Mouse (Mus musculus): ENCODE measurements around the gene Gm3233. TPM values are rescaled to one million over a fixed set of nuclear protein-coding genes. Genes with fewer than 3 reads are reported as not detected.

Gm3233 gene
- total RNA-seq (2023) = not detected

GRCm38 (mm10) chr10:77759582-77759981 is at the start of gene Gm3233:
Gm3233 (minus strand) TSS chr10:77759682.

GRCm38 (mm10) chr10:77798921-77799508 is 39.5 kb upstream of the Gm3233 start, which contains the start of gene Gm19668:
Gm19668 (minus strand) TSS chr10:77799133.

GRCm38 (mm10) chr10:77794976-77795375 is 35.5 kb upstream of the Gm3233 start, which contains the start of gene Gm9639:
Gm9639 (minus strand) TSS chr10:77795076.

GRCm38 (mm10) chr10:77787876-77788275 is 28.4 kb upstream of the Gm3233 start, which contains the start of gene Gm7137:
Gm7137 (minus strand) TSS chr10:77788200.

GRCm38 (mm10) chr10:77782442-77782841 is 23.0 kb upstream of the Gm3233 start, which contains the start of gene Gm3250:
Gm3250 (minus strand) TSS chr10:77782542.

GRCm38 (mm10) chr10:77776844-77777243 is 17.4 kb upstream of the Gm3233 start, which contains the start of gene Gm7138:
Gm7138 (minus strand) TSS chr10:77776944.

GRCm38 (mm10) chr10:77771225-77771624 is 11.7 kb upstream of the Gm3233 start, which contains the start of gene Gm3238:
Gm3238 (minus strand) TSS chr10:77771325.

GRCm38 (mm10) chr10:77751254-77751653 is 8.2 kb downstream of the Gm3233 start, which contains the start of gene Gm9736:
Gm9736 (minus strand) TSS chr10:77751354.

GRCm38 (mm10) chr10:77741924-77742688 is 17.4 kb downstream of the Gm3233 start, which contains the start of gene Gm18596:
Gm18596 (minus strand) TSS chr10:77742638.

GRCm38 (mm10) chr10:77726186-77726585 is 33.3 kb downstream of the Gm3233 start, which contains the start of gene Gm10100:
Gm10100 (plus strand) TSS chr10:77726486.

GRCm38 (mm10) chr10:77720299-77720698 is 39.2 kb downstream of the Gm3233 start, which contains the start of gene Krtap12-1:
Krtap12-1 (plus strand) TSS chr10:77720599.

GRCm38 (mm10) chr10:77715507-77715906 is 44.0 kb downstream of the Gm3233 start, which contains the start of gene Gm10142:
Gm10142 (plus strand) TSS chr10:77715807.

GRCm38 (mm10) chr10:77711157-77711556 is 48.3 kb downstream of the Gm3233 start, which contains the start of gene Gm10024:
Gm10024 (plus strand) TSS chr10:77711457.

Other genes starting within 250 kb of the Gm3233 start
- gene Fam207a, start 243.9 kb downstream of the Gm3233 start, total RNA-seq (2023) = 10 to 100 TPM; 28.7 to 31.2 TPM
- 100 to 1,000 TPM; 248 to 305 TPM for gene Itgb2, start 229.4 kb downstream of the Gm3233 start, total RNA-seq (2023)
- 100 to 1,000 TPM; 108 to 116 TPM for gene Pttg1ip, start 178.0 kb downstream of the Gm3233 start, total RNA-seq (2023)
- gene Sumo3, start 153.6 kb downstream of the Gm3233 start, total RNA-seq (2023) = 10 to 100 TPM; 56.8 to 61.8 TPM
- not detected for gene Gm49325, start 153.5 kb downstream of the Gm3233 start, total RNA-seq (2023)
- gene Ube2g2, start 137.4 kb downstream of the Gm3233 start, total RNA-seq (2023) = 10 to 100 TPM; 41.1 to 46.1 TPM
- gene Tspear, start 73.1 kb downstream of the Gm3233 start, total RNA-seq (2023) = 1 to 10 TPM; 1.6 to 3.3 TPM
- gene Gm19402, start 68.9 kb downstream of the Gm3233 start, total RNA-seq (2023) = not detected
- gene Gm9508, start 62.4 kb downstream of the Gm3233 start, total RNA-seq (2023) = not detected
- gene Gm10272, start 53.1 kb downstream of the Gm3233 start, total RNA-seq (2023) = not detected
- not detected for gene Gm10024, start 48.2 kb downstream of the Gm3233 start, total RNA-seq (2023)
- gene Gm10142, start 43.9 kb downstream of the Gm3233 start, total RNA-seq (2023) = not detected
- not detected for gene Krtap12-1, start 39.1 kb downstream of the Gm3233 start, total RNA-seq (2023)
- not detected for gene Gm10100, start 33.2 kb downstream of the Gm3233 start, total RNA-seq (2023)
- not detected for gene Gm18596, start 17.0 kb downstream of the Gm3233 start, total RNA-seq (2023)
- not detected for gene Gm9736, start 8.3 kb downstream of the Gm3233 start, total RNA-seq (2023)
- not detected for gene Gm3238, start 11.6 kb upstream of the Gm3233 start, total RNA-seq (2023)
- not detected for gene Gm7138, start 17.3 kb upstream of the Gm3233 start, total RNA-seq (2023)
- gene Gm3250, start 22.9 kb upstream of the Gm3233 start, total RNA-seq (2023) = not detected
- not detected for gene Gm7137, start 28.5 kb upstream of the Gm3233 start, total RNA-seq (2023)
- not detected for gene Gm9639, start 35.4 kb upstream of the Gm3233 start, total RNA-seq (2023)
- gene Gm19668, start 39.5 kb upstream of the Gm3233 start, total RNA-seq (2023) = not detected
- not detected for gene Gm9507, start 52.2 kb upstream of the Gm3233 start, total RNA-seq (2023)
- not detected for gene Gm2696, start 55.0 kb upstream of the Gm3233 start, total RNA-seq (2023)
- gene Krtap10-4, start 67.4 kb upstream of the Gm3233 start, total RNA-seq (2023) = not detected
- gene Krtap10-10, start 76.3 kb upstream of the Gm3233 start, total RNA-seq (2023) = not detected
- not detected for gene Gm36176, start 87.1 kb upstream of the Gm3233 start, total RNA-seq (2023)
- gene Gm10318, start 93.2 kb upstream of the Gm3233 start, total RNA-seq (2023) = not detected
- not detected for gene Gm3285, start 102.3 kb upstream of the Gm3233 start, total RNA-seq (2023)
- gene Lrrc3, start 142.9 kb upstream of the Gm3233 start, total RNA-seq (2023) = not detected
- 1 to 10 TPM; 2.1 to 2.3 TPM for gene Trpm2, start 210.9 kb upstream of the Gm3233 start, total RNA-seq (2023)
- 10 to 100 TPM in 1 of 2 experiments, 1 to 10 TPM in 1; 5.7 to 11.2 TPM for gene 1810043G02Rik, start 218.8 kb upstream of the Gm3233 start, total RNA-seq (2023)

Data from T-cell, adult 66 days (primary cell).